Mouse (Mus musculus): ENCODE measurements at regions not wholly inside any gene's neighbourhood (a gene's known extent, or its start where the extent isn't known, plus 50 kb on each side); places are given as distances from the start of the nearest gene placed in this dataset.

DNA sequence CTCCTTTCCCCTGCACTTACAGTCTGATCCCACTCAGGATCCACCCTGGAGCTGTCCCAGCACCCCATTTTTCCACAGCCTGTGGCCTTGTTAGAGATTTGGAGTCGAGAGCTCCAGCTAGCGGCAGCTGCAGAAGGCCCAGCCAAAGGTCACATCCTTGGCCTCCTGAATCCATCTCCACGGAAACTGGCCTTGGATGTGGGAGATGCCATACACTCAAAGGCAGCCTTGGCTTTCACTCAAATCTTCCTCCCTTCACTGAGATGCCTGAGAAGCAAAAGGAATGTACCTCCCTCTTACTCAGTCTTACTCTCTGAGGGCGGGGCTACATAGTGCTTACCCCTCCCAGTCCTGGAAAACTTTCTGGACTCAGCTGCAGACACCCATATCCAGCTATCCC is 56.2 kb upstream of the Ky start:
- DNase-seq, result no peak

DNA sequence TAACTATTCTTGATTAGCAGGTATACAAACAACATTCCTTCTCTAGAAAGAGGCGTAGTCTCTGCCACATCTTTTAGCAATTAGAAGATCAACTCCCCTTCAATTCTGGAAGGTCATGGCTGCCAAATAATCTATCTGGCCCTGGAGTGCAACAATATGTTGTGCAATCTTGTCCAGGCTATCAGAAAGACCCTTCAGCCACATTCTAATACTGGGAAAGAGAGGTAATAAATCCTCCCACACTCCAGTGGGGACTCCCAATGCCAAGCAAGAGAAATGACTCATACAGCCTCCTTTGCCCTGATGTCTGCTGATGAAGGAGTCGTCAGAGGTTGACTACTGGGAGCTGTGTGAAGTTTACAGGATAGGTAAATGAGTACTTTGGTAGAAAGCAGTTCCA is 59.5 kb upstream of the Ky start:
- DNase-seq, result no peak

DNA sequence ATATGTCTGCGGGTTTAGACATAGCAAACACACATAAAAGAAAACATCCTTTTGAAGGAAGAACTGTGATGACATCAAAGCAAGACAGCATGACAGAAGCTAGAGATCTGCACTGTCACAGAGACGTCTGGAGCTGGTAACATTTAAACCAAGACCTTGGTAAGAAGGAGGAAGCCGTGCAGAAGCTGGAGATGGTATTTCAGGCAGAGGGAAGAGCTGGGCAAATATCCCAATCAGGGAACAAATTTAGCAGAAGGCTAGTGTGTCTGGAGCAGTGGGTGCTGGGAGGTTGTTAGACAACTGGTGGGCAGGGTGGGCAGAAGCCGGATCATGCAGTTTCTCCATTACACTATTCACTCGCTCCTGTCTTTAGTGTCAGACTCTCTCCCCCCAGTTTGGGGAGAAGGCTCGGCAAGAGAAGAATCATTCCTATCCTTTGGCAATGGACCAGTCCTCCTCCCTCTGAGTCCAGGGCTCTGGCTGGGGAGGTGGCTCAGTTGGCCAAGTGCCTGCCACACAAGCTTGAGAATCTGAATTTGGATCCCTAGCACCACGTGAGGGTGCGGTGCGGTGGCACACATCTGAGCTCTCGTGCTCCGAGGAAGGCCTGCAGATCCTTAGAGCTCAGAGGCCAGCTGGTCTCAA is 63.2 kb upstream of the Ky start:
- DNase-seq, result no peak

DNA sequence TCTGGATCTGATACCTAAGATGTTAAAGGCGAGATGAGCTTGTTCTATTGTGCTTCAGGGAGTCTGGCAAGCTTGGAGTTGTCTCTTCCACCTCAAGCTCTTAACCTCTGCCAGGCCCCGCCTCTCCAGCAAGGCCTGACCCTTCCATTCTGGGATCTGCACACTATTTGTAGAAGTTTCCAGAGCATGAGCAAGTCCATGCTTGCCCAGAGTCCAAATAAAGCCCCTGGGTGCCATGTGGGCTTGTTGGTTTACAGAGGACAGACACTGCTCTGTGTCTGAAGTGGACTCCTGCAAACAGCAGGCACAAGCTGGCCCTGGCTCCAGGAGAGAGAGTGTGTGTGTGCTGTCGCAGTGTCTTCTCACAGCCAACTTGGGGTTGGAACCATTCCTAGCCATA is 67.9 kb upstream of the Ky start:
- no peak for DNase-seq

DNA sequence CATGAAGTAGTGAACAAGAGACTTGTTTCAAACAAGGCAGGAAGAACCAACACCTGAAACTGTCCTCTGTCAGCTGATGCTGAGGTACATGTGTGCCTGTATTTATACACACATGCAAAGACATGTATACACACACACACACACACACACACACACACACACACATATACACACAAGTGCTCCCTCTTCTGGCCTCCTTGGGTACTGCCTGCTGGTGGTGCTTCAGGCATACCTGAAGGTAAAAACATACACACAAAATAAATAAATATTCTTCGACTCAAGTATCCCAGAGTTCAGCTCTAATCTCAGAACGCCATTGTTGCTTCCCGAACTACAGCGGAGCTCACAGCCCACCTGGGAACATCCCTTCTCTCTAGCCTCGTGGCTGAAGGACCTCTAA is 69.2 kb upstream of the Ky start:
- DNase-seq, result peak; percentile 7

DNA sequence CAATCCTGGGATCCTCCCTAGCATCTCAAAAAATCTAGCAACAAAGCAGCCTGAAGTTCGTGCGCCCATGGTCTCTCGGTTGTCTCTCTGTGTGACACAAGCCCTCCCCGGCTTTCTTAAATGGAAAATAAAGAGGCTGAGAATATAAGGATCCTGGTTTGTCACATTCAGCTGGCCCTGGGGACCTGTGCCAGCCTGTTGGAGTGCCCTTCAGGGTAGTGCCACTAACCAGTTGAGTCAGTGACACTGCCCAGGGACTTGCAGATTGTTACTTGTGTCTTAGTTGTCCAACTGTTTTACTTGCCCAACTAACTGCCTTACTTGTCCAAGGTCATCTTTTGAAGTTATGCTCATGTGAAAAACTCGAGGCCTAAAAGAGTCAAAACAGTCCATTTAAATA is 73.5 kb upstream of the Ephb1 start:
- DNase-seq, result no peak

DNA sequence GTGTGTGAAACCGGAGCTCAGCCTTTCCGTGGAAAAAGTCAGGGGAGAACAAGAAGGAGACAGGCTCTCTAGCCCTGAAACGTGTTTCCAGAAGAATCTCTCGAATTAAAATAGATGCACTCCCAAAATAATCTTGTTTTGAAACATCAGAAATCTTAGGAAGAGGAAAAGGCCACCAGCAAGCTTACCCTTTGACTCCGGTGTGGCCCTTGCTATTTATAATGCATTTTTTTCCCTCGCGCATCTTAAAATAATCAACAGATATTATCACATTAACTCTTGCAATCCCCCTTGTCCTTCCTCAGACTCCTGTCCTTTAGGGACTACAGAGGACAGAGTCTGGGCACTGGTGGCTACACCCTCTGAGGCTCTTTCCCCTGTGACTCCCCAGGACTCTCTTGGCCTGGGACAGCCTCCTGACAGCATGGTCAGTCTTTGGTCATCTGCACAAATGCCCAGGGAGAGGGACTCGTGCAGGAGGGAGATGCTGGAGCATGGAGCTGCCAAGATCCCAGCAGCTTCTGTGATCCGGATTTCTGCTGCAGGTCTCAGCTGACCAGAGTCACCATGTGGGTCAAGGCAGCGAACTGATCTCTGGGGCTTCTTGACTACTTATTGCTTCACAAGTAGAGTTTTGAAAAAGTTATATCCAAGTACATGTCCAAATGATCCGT is 70.3 kb upstream of the Ephb1 start:
- DNase-seq, result no peak

DNA sequence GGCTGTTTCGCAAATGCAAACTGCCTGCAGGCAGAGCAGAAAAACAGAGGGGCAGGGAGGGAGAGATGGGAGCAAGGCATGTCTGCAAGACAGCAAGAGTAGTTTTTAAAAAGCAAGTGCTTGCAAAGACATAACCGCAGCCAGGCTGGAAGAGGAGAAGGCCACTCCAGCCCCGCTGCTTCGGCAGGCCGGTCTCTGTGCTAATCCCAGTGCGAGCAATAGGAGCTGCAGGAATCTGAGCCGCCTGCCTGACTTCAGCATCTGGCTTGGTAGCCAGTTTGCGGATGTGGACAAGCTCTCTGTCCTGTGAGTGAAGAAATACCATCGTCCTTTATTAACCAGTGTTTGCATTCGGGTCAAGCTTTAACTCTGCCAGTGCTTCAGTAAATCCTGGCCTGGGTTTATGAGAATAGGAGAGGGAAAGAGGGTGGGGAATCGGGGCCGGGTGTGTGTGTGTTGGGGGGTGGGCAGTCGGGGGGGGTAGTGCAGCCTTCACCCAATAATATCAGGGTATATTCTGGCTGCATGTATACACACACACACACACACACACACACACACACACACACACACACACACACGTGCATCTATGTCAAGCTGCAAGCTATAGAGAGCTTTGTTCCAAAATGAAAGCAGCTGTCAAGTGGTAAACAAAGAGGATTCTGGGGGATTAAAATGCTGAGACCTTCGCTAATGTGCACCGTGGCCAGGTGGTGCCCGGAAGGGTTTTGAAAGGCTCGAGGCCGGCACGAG is 69.6 kb upstream of the Ephb1 start:
- DNase-seq, result no peak

DNA sequence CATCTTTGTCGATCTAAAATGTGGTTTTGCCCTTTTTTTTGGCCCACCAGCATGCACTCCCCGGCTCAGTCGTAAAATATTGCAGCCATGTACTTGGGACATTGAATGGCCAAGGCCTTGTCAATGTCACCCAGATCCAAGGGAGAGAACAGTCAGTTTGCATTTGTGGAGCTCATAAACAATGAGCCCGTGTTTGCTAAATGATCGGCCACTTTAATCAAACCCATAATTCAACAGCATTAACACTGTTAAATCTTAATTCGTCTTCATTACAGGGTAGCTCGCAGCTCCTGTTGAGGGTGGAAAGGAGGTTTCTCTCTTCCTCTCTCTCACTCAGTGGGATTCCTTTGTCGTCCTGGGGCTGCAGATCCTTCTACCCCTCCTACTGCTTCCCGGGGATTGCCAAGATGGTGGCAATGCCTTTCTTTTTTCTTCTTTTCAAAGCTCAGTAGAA is 69.0 kb upstream of the Ephb1 start:
- no peak for DNase-seq

DNA sequence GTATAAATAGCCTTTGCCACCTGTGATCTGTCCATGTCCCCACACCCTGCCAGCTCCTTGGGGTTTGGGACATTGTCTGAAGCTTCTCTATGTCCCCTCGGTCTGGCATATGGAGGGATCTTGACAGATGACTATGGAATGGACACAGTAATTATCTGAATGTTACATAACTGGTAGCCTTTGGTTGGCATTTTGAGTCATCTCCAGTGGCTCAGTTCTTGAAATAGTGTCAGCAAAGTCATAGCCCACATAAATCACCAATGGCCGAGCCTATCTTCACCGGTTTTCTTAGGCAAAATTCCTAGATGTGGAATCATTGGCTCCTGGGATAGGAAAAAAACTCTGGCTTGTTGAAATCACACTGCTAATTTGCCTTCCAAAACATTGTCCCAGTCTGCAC is 67.3 kb upstream of the Ephb1 start:
- DNase-seq, result no peak

DNA sequence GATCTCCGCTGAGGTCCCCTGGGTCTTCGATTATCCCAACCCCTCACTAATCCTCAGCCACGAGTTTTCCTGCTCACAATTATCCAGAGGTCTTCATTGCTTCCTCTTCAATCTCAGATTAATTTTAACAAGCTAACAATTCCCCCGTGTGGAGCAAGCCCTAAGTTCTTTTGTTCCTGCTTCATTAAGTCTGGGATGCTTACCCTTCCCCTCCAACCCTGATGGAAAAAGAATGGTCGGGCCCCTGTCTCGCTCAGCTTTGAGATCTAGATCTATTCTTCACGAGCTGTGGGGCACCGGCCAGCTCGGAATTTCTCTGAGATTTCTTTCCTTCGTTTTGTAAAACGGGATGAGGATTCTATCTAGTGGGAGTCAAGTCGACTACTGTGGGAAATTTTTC is 65.7 kb upstream of the Ephb1 start:
- DNase-seq, result no peak

DNA sequence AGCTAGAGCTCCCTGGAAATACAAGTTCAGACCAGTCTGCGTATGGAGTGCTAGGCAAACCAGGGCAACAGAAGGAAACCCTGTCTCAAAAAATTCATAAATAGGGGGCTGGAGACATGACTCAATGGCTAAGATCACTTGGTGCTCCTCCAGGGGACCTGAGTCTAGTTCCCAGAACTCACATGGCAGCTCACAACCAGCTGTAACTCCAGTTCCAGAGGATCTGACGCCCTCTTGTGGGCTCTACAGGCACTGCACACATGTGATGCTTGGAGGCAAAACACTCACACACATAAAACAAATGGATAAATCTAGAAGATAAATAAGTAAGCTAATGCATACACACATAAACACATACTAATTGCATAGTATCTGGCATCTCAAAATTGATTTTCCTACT is 59.1 kb upstream of the Ephb1 start:
- no peak for DNase-seq

DNA sequence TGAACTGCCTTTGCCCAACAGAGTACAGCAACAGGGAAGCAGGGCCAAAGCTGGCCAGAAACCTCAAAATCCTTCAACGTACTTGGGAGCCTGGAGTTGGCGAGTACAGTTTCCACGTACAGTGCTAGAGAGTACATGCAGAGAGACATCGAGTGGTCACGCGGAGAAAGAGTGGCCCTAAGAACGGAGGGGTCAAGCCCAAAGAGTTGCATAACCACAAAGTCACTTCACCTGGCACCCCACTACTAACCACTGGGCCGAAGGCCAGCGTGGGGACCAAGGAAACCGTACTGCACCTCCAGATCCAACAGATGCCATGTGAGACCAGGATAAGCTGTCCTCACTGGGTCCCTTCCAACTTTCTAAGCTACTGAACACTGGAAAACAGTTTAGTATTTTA is 56.2 kb upstream of the Ephb1 start:
- DNase-seq, result no peak

DNA sequence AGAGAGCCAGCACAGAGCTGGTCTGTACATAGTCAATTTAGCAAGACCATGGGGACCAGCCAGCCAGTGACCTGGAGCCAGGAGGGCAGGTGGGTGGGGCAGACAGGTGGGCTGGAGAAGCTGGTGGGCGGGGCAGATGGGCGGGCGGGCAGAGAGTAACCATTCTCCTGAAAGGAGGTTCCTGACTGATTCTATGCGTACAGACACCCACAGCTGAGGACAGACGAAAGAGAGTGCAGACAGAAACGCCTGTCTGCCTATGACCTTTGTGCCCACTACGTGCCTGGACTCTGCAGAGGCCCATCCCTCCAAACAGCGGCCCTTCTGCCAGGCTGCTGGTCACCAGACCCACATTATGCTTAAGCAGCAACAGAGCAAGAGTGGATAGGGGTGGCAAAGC is 51.5 kb upstream of the Ephb1 start:
- DNase-seq, result peak; percentile 53

Data from kidney, adult 18-20 months (tissue).